Mouse (Mus musculus) left cerebral cortex, adult 2 months (tissue): Measurements from ENCODE around the gene Lmna. TPM values are rescaled to one million over a fixed set of nuclear protein-coding genes. Genes with fewer than 3 reads are reported as not detected.
A peak's percentile ranks its signal among the peaks of the same experiment; 100 is the strongest.

Source experiments
- DNase-seq, 2 experiments: peaks; one replicate each; pipeline ENCODE4 v3.0.0; 2021 to 2022; ENCODE audit warnings: low spot score in 2 of 2, mixed read lengths in 1 of 2; ENCODE audit errors: extremely low spot score in 1 of 2
- H3K27ac ChIP-seq: fragments of 200-600 bp; 2 replicates; pipeline ENCODE4 v1.8.1; 2022
- H3K4me3 ChIP-seq: fragments of 200-600 bp; 2 replicates; pipeline ENCODE4 v1.8.1; 2022
- CTCF ChIP-seq: fragments of 200-600 bp; IDR thresholded peaks from 2 replicates; pipeline ENCODE4 v1.8.1; 2022; ENCODE audit warnings: antibody characterized with exemption, mild to moderate bottlenecking, moderate library complexity
- intact Hi-C: fragments of 180-260 bp; cut with DNase I; formaldehyde crosslinking; loops from one replicate; pipeline ENCODE4 v1.15.1; 2025
- microRNA-seq, 2 experiments: library from miRNA; unstranded; fragments of <30 nt; microRNA quantifications; one replicate each; pipeline ENCODE4 v1.2.0; 2021
- total RNA-seq, 2 experiments: library from RNA; stranded (reverse); gene quantifications; 2 replicates each; pipeline ENCODE4 v1.2.3; 2021

Gene Lmna
- total RNA-seq, 2 experiments from 2014 or later: 59.3 to 61.7 TPM

GRCm38 (mm10) chr3:88442888-88443287, 66.9 kb downstream of the Lmna start:
- no peak overlapping the region for H3K4me3 ChIP-seq
- H3K27ac ChIP-seq: no peak overlapping the region
- DNase-seq: no peak
- intact Hi-C loops: no loop called here
- TF ChIP-seq CTCF: no peak

- intact Hi-C loops: no loop called here
- DNase-seq: no peak
- no peak for TF ChIP-seq CTCF
- H3K27ac ChIP-seq: no peak overlapping the region
- H3K4me3 ChIP-seq: no peak overlapping the region
Measured at GRCm38 (mm10) chr3:88442488-88442887, 67.3 kb downstream of the Lmna start.

- Histone ChIP-seq H3K4me3 (no peak overlapping the region), H3K27ac (0 out of 2 replicates have a peak overlapping the region, but pooled peaks have one; percentile 30)
- TF ChIP-seq CTCF: peak; percentile 59
- intact Hi-C loops: loop anchor here (2.0 kb wide), 1 partner anchor 18 kb away; no protein-coding TSS in a partner anchor
- DNase-seq: peak in 1 of 2 experiments; percentile 37
Measured at GRCm38 (mm10) chr3:88440500-88441381, 69.0 kb downstream of the Lmna start.

GRCm38 (mm10) chr3:88439582-88439981, 70.2 kb downstream of the Lmna start:
- no peak for TF ChIP-seq CTCF
- Histone ChIP-seq H3K4me3 (no peak overlapping the region), H3K27ac (no peak overlapping the region)
- DNase-seq: no peak
- intact Hi-C loops: no loop called here

- no peak for TF ChIP-seq CTCF
- Histone ChIP-seq H3K27ac (peak overlapping the region; percentile 79; the same call in 1 of the 2 replicates), H3K4me3 (no peak overlapping the region)
- DNase-seq: no peak
- intact Hi-C loops: no loop called here
Measured at GRCm38 (mm10) chr3:88437454-88437853, 72.3 kb downstream of the Lmna start.

GRCm38 (mm10) chr3:88436395-88437201, 73.2 kb downstream of the Lmna start:
- DNase-seq: peak; percentile 57 to 61
- TF ChIP-seq CTCF: peak; percentile 56
- H3K4me3 ChIP-seq: peak overlapping the region; percentile 17; the same call in 1 of the 2 replicates
- intact Hi-C loops: loop anchor here (1.0 kb wide), 1 partner anchor 26 kb away; the partner anchor contains the start of gene Pmf1
- H3K27ac ChIP-seq: peak overlapping the region; percentile 79

GRCm38 (mm10) chr3:88435515-88435914, 74.2 kb downstream of the Lmna start:
- peak; percentile 84 to 86 for DNase-seq
- TF ChIP-seq CTCF: no peak; the same call in 1 of the 2 replicates
- no peak overlapping the region for H3K4me3 ChIP-seq
- intact Hi-C loops: no loop called here
- H3K27ac ChIP-seq: peak overlapping the region; percentile 79

Small RNA genes within 50 kb of the gene (microRNA-seq; reads per million reads assigned to microRNA genes)
- gene Mir1905: 0 reads per million in 2 experiments
- 0.48 to 1.5 reads per million in 2 experiments for gene Mir7011

Other genes starting within 250 kb of the Lmna start
- gene Gm38392, start 222.7 kb downstream of the Lmna start, total RNA-seq: under 1 TPM in 1 of 2 experiments, not detected in 1; 0.59 TPM
- gene Tsacc, start 213.0 kb downstream of the Lmna start, total RNA-seq: 1 to 10 TPM; 3.7 to 3.8 TPM
- 100 to 1,000 TPM; 168 to 170 TPM for gene Cct3, start 212.8 kb downstream of the Lmna start, total RNA-seq
- 10 to 100 TPM; 77.5 to 91.1 TPM for gene Glmp, start 184.9 kb downstream of the Lmna start, total RNA-seq
- gene Tmem79, start 173.8 kb downstream of the Lmna start, total RNA-seq: 1 to 10 TPM; 1.2 to 1.4 TPM
- gene Smg5, start 173.7 kb downstream of the Lmna start, total RNA-seq: 10 to 100 TPM; 78.3 to 79.5 TPM
- gene Paqr6, start 145.4 kb downstream of the Lmna start, total RNA-seq: 1 to 10 TPM; 8.7 to 8.8 TPM
- under 1 TPM; 0.49 to 0.57 TPM for gene Bglap3, start 137.2 kb downstream of the Lmna start, total RNA-seq
- gene Bglap2, start 131.3 kb downstream of the Lmna start, total RNA-seq: 1 to 10 TPM in 1 of 2 experiments, not detected in 1; 1.1 TPM
- 1 to 10 TPM; 1.4 to 1.6 TPM for gene Bglap, start 125.5 kb downstream of the Lmna start, total RNA-seq
- 1 to 10 TPM; 6.5 to 6.6 TPM for gene Pmf1, start 99.6 kb downstream of the Lmna start, total RNA-seq
- 10 to 100 TPM; 75.8 to 77.6 TPM for gene Slc25a44, start 84.8 kb downstream of the Lmna start, total RNA-seq
- 10 to 100 TPM; 68.7 to 71.2 TPM for gene Sema4a, start 48.8 kb downstream of the Lmna start, total RNA-seq
- gene Mex3a, start 22.4 kb upstream of the Lmna start, total RNA-seq: 1 to 10 TPM; 3.2 TPM
- gene Rab25, start 38.3 kb upstream of the Lmna start, total RNA-seq: not detected
- gene Lamtor2, start 43.1 kb upstream of the Lmna start, total RNA-seq: 10 to 100 TPM; 98.3 to 99.1 TPM
- gene Ubqln4, start 43.8 kb upstream of the Lmna start, total RNA-seq: 100 to 1,000 TPM; 137 to 148 TPM
- gene Ssr2, start 65.9 kb upstream of the Lmna start, total RNA-seq: 10 to 100 TPM; 90.2 to 90.3 TPM
- gene Arhgef2, start 96.0 kb upstream of the Lmna start, total RNA-seq: 100 to 1,000 TPM; 239 to 266 TPM
- not detected for gene Rxfp4, start 143.2 kb upstream of the Lmna start, total RNA-seq
- gene Khdc4, start 175.8 kb upstream of the Lmna start, total RNA-seq: 10 to 100 TPM; 55.3 to 59.3 TPM
- gene Rit1, start 206.9 kb upstream of the Lmna start, total RNA-seq: 10 to 100 TPM; 41.1 to 45.8 TPM